Mouse (Mus musculus) adrenal gland, adult (tissue): ENCODE measurements around the gene Aebp2.

Source experiments
- DNase-seq, 2 experiments: peaks; one replicate each; pipeline ENCODE4 v3.0.0; 2022 to 2023; ENCODE audit warnings: low spot score in 1 of 2; ENCODE audit not compliant: inconsistent age in 2 of 2

Aebp2 gene

GRCm38 (mm10) chr6:140605732-140606131 is 16.7 kb upstream of the Aebp2 start:
- no peak for DNase-seq

- DNase-seq: no peak
These were observed 15.9 kb upstream of the Aebp2 start for GRCm38 (mm10) chr6:140606534-140606933.

DNA sequence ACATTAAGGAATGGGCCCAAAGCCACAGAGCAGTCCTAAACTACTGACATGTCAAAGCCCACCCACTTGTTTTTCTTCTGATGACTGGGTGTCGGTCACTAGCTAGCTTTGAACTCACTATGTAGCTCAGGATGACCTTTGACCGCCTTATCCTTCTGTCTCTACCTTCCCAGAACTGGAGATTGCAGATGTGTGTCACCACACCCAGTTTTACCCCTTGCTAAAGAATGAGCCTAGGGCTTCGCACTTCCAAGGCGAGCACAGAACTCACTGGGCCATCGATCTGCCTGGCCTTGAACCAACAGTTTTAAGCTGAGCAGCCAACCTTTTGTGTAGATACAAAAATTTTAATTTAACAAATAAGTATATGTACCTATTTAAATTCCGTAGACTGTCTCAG is 13.8 kb upstream of the Aebp2 start:
- no peak for DNase-seq

DNA sequence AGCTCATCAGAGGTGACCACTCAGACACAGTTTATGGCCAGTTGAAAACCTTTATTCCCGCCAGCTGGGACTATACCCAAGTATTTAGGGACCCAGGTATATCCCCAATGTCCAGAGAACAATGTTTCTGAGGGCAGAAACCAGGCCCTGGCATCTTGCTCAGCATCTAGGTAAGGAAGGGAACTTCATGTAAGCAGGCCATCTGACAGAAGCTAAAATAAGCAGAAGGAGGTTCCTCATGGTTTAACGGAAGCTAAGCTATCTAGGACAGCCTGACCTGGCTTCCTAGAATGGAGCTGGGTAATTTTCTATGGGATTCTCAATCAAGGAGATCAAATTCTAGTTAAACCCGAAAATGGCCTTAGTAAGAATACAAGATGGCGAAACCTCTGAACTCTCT is 12.9 kb upstream of the Aebp2 start:
- DNase-seq: no peak

DNA sequence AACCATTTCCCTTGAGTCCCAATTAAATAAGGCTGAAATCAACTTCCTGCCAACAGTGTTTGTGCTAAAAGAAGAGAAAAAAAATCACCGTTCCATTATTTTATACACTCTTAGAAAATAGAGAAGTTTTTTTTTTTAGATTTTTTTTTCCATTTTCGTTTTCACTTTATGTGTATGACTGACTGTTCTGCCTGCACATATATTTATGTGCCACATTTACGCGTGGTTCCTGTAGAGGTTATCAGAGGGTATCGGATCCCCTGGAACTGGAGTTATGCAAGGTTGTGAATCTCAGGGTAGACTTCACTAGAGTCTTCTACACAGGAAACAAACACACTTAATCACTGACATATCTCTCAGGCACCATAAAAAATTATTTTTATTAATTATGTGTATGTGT is 12.3 kb upstream of the Aebp2 start:
- DNase-seq: no peak

DNA sequence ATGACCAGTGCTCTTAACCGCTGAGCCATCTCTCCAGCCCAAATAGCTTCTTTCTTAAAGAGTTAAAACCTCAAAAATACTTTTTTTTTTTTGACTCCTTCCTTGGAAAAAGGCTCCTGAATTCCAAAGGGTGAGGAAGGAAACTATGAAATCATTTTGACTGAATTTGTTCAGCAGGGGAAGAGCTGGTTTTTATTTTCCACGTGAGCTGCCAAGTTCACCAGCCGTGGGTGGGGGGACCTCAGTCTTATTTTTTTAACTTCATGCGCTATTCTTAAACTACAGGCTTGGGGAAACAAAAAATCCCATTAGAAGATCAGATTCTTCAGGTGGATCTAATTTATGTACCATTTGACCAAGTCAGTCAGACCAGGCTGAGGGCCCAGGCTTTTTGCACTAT is 11.2 kb upstream of the Aebp2 start:
- DNase-seq: no peak

DNA sequence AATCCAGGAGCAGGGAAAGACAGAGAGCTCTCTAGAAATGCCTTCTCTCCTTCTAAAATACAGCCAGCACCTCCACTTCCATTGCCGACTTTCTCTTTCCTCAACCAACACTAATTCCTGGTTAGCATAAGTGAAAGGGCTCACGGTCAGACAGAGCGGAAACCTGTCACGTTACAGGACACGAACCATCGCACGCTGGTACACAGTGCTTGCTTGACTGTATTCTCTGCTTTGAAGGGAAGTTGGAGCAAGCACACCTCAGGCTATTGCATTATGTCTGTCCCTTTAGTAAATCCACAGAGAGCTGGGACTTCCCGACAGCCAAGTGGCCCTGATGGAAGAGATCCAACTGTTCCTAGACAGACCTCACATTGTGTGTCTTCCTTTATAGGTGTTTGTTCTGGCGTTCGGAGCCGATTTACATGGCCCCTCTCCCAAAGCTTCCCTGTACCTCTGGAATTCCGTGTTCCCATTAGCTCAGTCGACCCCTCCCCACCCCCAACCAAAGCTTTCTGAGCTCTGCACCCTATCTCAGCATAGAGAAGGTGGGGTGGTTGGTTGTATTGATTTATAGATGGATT is 10.5 kb upstream of the Aebp2 start:
- no peak for DNase-seq

DNA sequence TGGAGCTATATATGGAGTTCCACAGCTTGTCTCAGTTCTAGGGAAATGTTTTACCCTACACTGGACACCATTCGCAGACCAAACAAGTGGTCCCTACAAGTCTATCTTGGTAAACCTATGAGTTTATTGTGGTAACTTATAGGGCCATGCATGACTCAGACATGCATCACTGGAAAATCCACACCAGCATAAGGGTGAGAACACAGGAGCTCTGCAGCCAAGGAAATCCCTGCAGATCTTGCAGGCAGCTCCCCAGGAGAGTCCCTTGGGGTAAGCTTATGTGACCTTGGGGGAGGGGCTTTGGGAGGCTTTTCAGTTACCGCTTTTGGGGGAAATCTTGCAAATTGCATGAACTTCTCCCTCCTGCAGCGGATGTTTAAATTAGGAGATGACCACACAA is 8.6 kb upstream of the Aebp2 start:
- DNase-seq: no peak

GRCm38 (mm10) chr6:140614711-140615110 is 7.8 kb upstream of the Aebp2 start:
- no peak for DNase-seq

GRCm38 (mm10) chr6:140620531-140621349 is 1.7 kb upstream of the Aebp2 start:
- peak in 1 of 2 experiments; percentile 25 for DNase-seq

- no peak for DNase-seq
These were observed 841 bp upstream of the Aebp2 start for GRCm38 (mm10) chr6:140621622-140622021.

GRCm38 (mm10) chr6:140623226-140624095 is 998 bp downstream of the Aebp2 start:
- peak; percentile 96 to 98 for DNase-seq

DNA sequence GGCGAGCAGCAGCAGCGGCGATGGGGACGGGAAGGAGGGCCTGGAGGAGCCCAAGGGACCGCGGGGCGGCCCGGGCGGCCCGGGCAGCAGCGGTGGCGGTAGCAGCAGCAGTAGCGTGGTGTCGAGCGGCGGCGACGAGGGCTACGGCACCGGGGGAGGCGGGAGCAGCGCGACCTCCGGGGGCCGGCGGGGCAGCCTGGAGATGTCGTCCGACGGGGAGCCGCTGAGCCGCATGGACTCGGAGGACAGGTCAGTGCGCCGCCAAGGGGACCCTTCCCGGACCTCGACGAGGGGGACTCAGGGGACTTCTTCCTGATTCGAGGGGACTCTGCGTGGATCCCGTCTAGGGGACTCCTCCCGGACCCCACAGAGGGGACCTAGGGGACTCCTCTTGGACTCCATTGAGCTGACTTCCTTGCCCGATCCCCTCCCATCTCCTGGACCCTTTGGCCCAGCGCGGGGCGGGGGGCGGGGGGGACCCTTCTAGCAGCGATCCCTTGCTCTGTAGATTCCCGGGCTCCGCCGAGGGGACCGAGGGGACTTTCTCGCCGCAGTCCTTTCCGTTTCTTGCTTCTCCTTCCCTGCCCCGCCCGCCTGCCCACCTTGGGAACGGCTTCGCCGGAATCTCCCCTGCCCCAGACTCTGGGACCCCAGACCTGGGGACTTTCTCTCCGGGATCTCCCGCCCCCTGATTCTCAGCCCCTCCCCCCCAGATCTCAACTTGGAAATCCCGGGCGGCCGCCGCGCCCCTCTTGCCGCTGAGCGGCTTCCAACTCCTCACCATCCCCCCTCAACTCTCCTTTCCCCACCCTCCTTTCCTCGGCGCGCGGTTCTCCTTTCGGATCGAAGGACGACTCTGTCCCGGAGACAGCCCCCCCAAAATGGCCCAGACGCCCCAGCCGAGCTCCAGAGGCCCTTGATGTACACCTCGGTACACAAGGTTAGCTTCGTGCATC is 1.9 kb downstream of the Aebp2 start:
- peak; percentile 66 to 69 for DNase-seq

DNA sequence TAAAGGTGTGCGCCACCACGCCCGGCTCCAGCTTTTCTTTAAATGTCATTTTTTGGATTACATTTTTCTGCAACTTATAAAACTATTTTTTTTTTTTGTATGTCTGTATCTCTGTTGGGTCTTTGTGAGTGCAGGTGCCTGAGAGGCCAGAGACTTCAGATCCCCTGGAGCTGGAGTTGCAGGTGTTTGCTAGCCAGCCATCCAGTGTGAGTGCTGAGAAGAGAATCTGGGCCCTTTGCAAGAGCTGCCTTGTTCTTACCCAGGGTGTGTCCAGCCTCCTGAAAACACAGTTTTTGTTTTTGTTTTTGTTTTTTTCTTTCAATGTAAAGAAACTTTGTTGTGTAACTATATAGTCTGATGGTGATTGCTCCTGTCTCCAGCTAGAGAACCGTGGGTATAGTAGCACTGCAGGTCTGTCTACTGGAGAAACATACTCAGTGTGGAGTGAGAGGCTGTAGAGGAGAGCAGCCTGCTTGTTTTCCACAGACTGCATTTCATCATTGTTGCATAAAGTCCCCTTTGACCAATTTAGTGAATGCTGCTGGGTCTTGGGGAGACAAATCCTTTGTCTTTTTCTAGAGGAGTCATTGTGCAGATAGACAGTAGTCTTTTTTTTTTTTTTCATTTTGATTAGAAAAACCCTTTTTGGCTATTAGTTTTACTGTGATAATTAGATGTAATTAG is 6.9 kb downstream of the Aebp2 start:
- DNase-seq: no peak

DNA sequence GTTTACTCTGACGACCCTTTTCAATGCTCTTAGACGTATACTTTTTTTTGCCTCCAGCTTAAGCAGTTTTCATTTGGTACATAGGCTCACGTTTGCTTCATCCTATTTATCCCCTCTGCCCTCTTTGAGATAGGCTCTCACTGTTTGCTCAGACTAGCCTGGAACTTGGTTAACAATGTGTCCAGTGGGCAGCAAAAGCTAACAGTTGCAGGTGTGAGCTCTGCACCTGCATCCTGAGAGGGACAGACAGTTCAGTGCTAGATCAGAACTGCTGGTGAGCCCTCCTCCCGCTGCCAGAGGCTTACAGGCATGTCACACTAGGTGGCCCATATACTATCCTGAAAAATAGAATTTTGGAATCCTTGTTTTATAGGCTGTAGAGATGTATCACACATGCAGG is 7.8 kb downstream of the Aebp2 start:
- no peak for DNase-seq

DNA sequence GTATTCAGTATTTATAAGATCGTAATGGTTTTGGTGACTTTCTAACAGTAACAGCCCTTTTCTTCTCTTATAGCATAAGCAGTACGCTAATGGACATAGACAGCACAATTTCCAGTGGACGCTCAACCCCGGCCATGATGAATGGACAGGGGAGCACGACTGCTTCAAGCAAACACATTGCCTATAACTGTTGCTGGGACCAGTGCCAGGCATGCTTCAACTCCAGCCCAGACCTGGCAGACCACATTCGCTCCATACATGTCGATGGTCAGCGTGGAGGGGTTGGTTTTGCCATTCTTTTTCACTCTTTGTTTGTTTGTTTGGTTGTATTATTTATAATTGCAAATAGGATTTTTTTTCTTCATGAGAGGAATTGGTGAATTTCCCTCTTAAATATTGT is 11.2 kb downstream of the Aebp2 start:
- no peak for DNase-seq

DNA sequence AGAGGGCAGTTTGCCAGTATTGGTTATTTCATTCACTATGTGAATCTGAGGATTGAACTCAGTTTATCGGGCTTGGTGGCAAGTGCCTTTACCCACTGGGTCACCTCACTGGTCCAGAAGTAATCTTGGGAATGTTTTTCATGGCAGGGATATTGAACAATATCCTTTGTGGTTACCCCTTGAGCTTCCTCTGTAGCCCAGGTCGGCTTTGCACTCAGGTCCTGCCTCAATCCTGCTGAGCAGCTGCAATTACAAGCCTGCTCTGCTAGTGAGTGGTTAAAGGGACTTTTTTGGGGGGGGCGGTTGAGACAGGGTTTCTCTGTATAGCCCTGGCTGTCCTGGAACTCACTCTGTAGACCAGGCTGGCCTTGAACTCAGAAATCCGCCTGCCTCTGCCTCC is 13.8 kb downstream of the Aebp2 start:
- DNase-seq: no peak

GRCm38 (mm10) chr6:140642010-140642409 is 19.5 kb downstream of the Aebp2 start:
- DNase-seq: no peak

GRCm38 (mm10) chr6:140642655-140643054 is 20.2 kb downstream of the Aebp2 start:
- DNase-seq: no peak

DNA sequence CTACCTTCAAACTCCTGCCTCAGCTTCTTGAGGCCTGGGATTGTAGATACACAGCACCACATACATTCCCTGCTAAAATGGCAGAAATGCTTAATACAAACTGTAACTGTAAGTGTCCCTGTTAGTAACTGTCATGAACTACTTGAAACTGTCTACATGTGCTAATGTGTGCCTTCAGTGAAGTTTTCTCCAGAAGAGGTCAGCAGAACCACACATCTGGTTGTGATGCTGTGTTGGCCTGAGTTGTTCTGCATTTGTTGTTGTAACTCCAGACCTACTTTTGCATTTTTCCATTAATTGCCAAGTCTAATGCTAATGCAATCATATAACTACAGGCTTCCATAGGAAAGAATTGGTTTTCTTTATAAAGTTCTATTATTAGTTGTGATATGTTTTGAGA is 23.5 kb downstream of the Aebp2 start:
- no peak for DNase-seq
